ENCODE assay signal across 7 mouse cellular contexts in the genomic region with DNA sequence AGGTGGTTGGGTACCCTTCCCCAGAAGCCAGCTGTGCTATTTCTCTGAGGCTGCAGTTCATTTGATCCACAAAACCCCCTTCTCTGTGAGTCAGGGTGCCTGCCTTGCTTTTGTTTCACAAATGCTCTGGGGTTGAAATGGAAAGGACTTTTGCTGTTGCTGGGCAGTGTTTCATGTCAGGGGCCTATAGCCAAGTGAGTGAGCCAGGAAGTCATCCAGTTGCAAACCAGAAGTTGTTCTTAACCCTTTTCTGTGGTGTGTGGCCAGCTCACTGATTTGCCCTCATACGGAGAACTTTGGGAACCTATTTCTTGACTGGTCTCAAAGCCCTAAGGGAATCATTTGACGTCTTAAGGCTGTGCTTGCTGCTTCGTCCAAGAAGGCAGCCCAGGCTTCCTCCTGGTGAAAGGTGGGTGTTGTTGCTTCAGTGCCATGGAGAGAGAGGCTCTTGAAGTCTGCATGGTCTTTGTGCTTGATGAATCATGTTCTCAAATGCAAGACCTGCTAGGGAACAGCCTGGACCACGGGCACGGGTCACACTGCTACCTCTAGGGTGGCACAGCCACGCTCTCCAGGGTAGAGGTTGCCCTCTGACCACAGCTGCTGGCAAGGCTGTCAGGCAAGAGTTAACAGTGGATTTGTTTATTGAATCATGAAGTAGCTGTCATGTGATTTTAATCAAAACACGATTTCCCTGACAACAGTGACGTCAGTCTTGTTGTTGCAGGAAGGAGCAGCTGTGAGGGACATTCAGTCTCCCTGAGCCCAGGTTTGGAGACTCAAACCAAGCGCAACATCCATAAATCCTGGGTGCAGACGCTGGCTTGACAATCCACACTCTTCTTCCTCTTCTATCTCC. TPM values are rescaled to one million over a fixed set of nuclear protein-coding genes. Genes with fewer than 3 reads are reported as not detected.
DNase-seq lines count a peak whose midpoint lies in the region; ATAC-seq and TF ChIP-seq lines count a peak whose summit lies in the region.

No protein-coding gene starts in this region.

- intact Hi-C loops in left cerebral cortex, adult 2 months (cut with DNase I) = no loop called here

- TF ChIP-seq CTCF in left cerebral cortex, adult 2 months (IDR thresholded peaks at IDR 0.05) = no peak

- H3K4me3 ChIP-seq in left cerebral cortex, adult 2 months = no peak overlapping the region

- H3K27ac ChIP-seq in left cerebral cortex, adult 2 months = peak overlapping the region; percentile 84

- ATAC-seq in megakaryocyte-erythroid progenitor cell, adult 5-6 weeks (replicated peaks; ENCODE audit: low FRiP score, low TSS enrichment, poor library complexity, severe bottlenecking) = no peak

- DNase-seq in 3134 (ENCODE audit: extremely low read depth, insufficient read length, low spot score) = peak; percentile 66
- peak; percentile 89 for DNase-seq in MN1 (ENCODE audit: low spot score)
- peak; percentile 62 for DNase-seq in frontal cortex, adult 2 months (ENCODE audit: extremely low spot score in 1 of 2, low spot score in 1 of 2)
- peak; percentile 34 for DNase-seq in induced T-regulatory cell, adult 2 months (ENCODE audit: low read depth)
- no peak for DNase-seq in left cerebral cortex, adult 2 months (ENCODE audit: extremely low spot score in 1 of 2, low spot score in 2 of 2)
- peak; percentile 44 for DNase-seq in ovary, adult 18-20 months (ENCODE audit: low spot score)

RNA-seq across cellular contexts. Expression of a gene that starts 39.9 kb away (rescaled TPM):
- 14.0 and 16.8 TPM in 2 replicates for polyA plus RNA-seq in frontal cortex, adult 2 months (2012; rRNA removed)
- total RNA-seq in left cerebral cortex, adult 2 months (2021) = 10 to 100 TPM; 21.6 to 28.5 TPM
- total RNA-seq in megakaryocyte-erythroid progenitor cell, adult 5-6 weeks (2014; fragmentation: Nextera tagmentation) = 89.1 and 93.7 TPM in 2 replicates
- total RNA-seq in megakaryocyte-erythroid progenitor cell, adult 5-6 weeks (2017) = 88.2 and 109 TPM in 2 replicates

Comparison
In these comparisons a context has a peak if more than half of its experiments do, and no peak if none do; other contexts are left out.
1. DNase-seq: peak in 3134 (single experiment), MN1 (single experiment), frontal cortex, adult 2 months (2 of 2), induced T-regulatory cell, adult 2 months (single experiment) and ovary, adult 18-20 months (single experiment); none in left cerebral cortex, adult 2 months (0 of 2).